Mouse (Mus musculus) embryo, embryonic 11 days (tissue): Measurements from ENCODE around the gene Filip1.
A peak's percentile ranks its signal among the peaks of the same experiment; 100 is the strongest.

ENCODE experiments used
- DNase-seq: peaks from one replicate; pipeline ENCODE4 v3.0.0-alpha.2; 2015

The Filip1 gene

DNA sequence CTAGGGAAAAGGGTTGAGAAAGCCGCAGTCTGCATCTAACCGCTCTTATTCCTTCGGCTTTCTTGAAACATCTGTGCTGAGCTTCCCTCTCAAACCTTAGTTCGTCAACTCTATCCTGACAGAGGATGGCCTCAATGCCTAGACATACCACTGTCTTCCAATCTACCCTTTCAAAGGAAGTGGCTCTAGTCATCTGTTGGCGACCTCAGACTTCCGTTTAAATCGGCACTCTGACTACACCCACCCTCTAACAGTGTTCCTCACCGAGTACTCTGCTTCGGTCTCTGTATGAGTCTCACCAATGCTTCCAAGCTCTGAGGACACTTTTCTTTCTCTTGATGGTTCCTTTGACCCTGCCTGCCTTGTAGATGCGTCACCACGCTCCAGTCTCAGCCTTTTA lies 196.6 kb downstream of the Filip1 start:
- DNase-seq = no peak

DNA sequence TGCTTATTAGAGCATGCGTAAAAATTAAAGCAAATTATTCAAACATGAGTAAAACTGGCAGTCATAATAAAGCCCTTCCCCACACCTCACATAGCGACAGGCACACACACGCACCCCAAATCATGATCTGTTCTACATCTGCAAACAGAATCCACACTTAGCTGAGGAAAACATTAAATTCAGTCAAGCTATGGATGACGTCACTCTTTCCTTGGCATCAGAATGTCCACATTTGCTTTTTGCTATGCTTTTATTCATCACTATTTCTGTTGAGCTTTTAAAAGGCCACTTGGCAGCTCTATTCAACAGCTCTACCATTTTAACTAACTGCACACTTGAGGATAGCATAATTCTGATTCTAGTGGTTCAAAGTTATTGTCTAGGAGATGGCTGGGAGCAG lies 198.1 kb downstream of the Filip1 start:
- no peak for DNase-seq

DNA sequence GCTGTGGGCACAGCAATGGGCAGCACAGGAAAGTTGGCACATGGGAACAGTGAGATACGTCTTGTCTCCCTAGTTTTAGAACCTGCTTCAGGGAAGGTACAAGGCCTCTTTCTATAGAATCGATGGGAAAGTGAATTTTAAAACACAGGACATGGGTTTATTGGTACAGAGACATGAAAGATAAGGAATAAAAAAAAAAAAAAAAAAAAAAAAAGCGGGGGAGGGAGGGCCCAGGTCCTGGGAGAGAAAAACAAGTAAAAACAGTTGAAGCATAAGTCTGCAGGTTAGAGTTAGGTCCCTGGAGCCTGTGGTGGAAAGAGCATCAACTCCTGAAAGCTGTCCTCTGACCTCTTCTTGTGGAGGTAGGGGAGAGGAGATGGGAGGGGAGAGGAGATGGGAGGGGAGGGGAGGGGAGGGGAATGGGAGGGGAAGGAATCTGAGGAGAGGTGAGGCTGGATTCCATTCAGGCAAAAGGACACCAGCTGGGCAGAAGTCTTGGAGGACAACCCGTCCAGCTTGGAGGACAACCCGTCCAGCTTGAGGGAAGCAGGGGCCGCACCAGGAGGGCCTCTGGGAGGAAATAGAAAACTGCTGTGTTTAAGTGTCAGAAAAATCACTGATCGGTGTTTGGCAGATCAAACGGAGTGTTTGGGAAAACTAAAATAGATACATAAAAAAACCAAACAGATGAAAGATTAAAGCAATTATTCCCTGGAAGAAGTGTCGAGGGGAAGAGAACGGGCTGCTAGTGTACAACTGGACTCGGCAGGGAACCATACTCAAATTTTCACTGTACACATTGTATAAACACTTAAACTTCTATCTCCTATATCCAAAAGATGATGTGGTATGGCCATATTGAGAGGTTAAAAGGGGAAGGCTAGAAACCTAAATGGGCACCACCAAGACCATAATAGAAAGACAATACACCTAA lies 201.4 kb downstream of the Filip1 start:
- DNase-seq = no peak

- DNase-seq = no peak
These were observed 202.1 kb downstream of the Filip1 start for GRCm38 (mm10) chr9:79810534-79810933.

DNA sequence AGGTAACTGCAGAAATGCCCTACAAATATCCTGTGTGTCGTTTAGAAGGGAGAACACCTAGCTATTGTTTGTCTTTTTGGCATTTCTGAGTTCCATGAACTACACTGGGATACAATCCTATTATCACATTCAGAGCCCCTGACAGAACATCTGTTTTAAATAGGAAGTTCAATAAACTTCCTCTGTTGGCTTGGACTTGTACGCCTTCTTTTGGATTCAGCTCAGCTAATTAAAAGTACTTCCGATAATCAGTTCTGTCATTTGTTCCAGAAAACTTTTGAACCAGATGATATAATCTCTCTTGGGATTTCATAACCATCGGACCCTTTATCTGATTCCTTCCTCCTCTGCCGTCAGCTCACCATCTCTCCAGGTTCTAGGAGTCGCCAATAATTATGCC lies 203.2 kb downstream of the Filip1 start:
- no peak for DNase-seq

DNA sequence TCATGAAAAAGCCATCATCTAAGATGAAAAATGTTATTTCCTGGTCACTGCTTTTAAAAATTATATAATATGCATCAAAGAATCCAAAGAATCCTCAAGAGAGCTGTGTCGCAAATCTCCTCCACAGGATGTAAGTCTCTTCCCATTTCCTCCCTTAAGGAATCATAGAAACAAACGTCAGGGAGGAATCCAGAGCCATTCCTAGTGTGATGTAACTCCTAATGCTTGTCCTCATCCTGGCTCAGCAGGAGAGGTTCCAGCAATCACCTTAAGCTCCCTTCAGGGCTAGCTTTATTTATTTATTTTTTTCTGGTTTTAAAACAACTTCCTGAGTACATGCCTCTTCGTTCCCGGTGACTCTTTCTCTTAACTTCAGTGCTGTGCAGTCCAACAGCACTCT lies 205.5 kb downstream of the Filip1 start:
- DNase-seq = no peak

DNA sequence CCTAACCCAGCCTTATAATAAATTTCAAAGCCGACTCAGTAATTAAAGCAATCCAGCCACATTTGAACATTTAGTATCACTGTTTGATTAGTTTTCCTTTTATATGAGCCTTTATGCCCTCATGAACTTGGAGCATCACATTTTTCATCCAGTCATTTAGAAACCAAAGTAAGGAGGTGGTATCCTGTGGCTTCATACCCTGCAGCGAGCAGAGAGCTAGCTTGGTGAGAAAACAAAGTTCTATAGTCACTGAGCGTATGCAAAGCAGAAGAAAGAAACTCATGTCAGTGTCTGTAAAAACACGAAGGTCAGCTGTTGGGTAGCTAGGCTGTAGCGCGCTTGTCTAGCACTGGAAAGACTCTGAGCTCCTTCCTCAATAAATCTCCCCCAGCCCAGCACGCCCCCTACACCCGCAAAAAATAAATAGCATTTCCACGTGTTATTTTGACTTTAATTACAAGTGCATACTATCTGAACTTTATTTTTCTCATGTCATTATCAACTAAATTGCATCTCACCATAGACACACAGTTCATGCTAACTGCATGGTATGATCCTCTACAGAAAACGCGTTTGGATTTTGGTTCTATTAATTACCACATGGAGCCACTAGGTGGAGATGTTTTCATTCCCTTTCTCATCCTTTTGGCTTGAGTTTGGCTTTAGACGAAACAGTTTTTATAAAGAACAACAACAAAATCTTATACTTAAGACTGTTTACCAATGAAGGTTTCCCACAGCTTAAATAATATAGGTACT lies 206.2 kb downstream of the Filip1 start:
- DNase-seq = peak; percentile 64

DNA sequence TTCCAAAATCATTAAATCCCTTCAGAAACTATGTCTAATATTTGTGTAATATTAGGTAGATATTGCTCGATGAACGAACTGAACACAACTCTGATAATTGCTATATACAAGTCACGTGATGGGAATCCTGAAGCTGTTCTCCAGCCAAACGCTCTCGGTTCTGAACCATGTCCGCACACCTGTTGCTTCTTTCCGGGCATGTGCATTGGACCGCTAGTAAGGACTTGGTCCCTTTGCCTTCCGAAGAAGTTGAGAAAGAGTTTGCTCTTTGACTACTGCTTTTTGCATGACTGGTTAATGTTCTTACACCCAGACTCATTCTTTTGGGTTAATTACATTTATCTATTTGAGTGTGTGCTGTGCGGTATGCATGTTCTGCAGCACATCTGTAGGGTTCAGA lies 207.2 kb downstream of the Filip1 start:
- DNase-seq = no peak

DNA sequence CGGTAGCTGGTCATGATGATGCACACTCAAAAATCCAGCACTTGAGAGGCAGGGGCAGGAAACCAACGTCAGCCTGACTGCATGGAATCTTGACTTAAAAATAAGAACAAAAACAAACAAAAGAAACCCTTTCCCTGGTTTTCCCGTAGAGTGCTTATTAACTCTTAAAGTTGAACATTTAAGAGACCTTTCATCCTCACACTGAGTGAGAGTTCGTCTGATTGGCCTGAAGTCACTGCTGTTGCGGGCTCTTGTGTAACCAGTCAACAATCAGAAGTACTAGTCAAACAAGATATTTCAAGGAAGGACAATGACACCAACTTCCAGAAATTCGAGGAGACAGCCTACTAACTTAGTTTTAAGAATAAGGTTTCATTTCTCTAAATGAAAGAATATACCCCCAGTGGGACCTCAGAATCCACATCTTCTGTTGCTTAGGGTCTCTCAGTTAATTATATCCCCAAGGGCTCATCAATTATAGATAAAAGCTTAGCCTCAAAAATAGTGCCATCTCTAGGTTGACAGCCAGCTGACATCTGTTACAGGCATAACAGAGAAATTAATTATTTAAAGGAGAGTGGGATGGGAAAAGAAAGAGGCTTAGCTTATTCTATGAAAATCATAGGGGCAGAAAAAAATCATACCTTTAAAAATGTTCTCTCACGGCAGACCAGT lies 216.1 kb downstream of the Filip1 start:
- DNase-seq = no peak

GRCm38 (mm10) chr9:79795076-79795475 lies 217.6 kb downstream of the Filip1 start:
- no peak for DNase-seq

DNA sequence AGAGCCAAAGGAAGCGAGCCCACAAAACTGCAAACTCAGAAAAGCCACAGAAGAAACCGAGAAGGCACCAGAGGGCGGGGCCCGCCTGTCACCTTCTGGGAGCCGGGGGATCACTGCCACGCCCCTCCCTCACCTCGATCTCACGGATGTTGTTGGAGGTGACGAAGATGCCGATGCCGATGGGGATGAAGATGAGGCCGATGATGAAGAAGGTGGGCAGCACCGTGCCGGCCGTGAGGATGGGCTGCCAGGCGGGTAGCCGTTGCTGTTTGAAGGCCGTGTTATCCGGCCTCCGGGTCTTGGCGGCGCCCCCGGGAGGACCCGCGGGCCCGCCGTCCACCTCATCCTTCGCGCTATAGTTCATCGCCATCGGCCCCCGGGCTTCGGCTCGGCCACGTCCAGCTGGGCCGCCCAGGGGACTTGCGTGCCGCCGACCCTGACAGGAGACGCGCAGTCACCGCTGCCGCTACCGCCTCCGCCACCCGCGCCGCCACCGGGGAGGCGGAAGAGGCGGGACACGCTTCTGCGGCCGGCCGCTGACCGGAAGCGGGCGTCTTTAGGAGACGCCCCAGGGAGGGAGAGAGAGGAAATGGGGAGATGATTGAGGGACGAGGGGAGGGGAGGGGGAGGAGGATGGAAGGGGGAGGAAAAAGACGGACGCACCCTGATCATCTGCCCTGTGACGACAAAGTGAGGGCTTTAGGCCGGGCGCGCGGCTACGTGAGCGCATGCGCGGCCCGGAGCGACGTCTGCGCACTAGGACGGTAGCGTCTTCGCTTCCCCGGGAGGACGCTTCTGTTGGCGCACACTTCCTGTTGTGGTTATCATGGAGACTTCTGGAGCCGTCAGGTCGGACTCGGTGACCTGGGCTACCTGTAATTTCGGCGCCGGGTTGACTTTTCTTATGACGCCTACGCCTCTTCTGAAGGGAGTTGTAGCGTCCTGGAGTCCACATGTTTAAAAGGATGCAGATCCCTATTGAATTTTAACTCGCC lies 219.5 kb downstream of the Filip1 start, which contains the start of gene Tmem30a:
TSS of gene Tmem30a (minus strand) at position 667 of the 995 bp plus-strand sequence.
- peak; percentile 96 for DNase-seq

DNA sequence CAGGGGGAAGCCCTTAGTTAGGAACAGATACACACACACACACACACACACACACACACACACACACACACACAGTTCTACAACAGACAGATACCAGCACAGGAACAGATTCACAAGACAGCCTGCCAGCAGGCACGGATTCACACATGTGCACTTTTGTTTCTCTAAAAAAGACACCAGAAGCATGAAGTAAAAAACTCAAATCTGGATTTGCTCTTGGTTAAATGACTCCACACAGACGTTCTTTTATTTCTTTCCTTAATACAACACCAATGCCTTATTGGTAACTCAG lies 226.9 kb downstream of the Filip1 start:
- no peak for DNase-seq

GRCm38 (mm10) chr9:79784934-79785793 lies 227.5 kb downstream of the Filip1 start:
- DNase-seq = no peak

GRCm38 (mm10) chr9:79784439-79784838 lies 228.2 kb downstream of the Filip1 start:
- DNase-seq = no peak

- DNase-seq = peak; percentile 17
These were observed 233.3 kb downstream of the Filip1 start for GRCm38 (mm10) chr9:79779354-79779753.

DNA sequence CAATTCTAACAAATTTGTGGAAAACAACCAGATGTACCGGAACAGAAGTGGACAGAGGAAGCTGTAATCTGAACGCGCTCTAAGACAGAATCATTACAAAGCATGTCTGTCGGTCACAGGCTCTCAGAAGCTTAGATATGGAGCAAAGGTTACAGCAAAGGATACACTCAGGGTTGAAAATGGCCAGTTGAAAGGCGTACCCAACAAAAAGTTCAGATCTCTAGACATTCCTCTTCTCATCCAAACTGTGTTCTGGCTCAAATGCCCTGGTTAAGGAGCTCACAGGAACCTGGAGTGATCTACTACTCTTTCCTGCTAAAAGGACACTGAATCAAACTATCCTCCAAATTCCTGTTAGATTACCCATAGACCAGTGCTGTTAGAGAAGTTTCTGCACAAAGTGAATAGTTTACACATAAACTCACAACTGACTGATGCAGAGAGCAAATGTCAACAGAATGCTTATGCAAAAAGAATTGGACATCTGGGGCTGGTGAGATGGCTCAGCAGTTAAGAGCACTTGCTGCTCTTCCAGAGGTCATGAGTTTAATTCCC lies 245.6 kb downstream of the Filip1 start:
- no peak for DNase-seq

- DNase-seq = no peak
These were observed 247.3 kb downstream of the Filip1 start for GRCm38 (mm10) chr9:79765329-79765728.
